ENCODE assay signal across 9 mouse cellular contexts in the genomic region with DNA sequence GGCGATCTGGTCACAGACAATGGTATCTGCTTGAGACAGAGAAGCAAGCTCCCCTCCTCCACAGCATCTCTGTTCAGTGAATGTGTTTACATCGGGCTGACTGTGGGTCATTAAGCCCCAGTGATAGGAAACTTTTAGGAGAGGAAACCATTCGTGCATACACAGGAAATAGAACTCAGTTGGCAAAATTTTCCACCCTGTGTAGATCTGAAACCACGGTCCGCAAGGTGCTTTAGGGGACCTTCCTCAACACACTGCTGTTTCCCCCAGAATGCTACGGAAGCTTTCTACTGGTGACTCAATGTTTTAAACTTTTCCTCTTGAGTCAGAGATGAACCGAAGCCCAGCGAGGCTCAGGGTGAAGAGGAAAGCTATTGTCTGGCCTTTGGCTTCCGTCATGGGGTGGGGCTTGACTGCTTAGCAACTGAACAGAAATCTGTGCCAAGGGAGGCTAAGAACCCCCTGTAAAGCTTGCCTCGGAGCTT. TPM values are rescaled to one million over a fixed set of nuclear protein-coding genes. Genes with fewer than 3 reads are reported as not detected.
DNase-seq lines count a peak whose midpoint lies in the region; ATAC-seq and TF ChIP-seq lines count a peak whose summit lies in the region.
"Had no signal": no experiment of that assay in that cellular context is flagged by ENCODE, and none has a peak within 500 bp of the region (broad histone marks: within the 10 kb centered on the region; RNA-seq: fewer than 3 reads in every experiment).

No protein-coding gene starts in this region.

- TF ChIP-seq EP300 in heart, adult 2 months (IDR thresholded peaks at IDR 0.05; ENCODE audit: insufficient read depth, low read depth, low read length): no peak

- intact Hi-C loops in heart, adult 2 months (cut with DNase I): loop anchor here (10.0 kb wide), 1 partner anchor 712 kb away; no protein-coding TSS in a partner anchor

- H3K79me2 ChIP-seq in heart, adult 2 months (replicated peaks; ENCODE audit: control insufficient read depth, insufficient read depth, low read length): no peaks in the 10 kb centered on the region

- no peaks in the 10 kb centered on the region for H3K36me3 ChIP-seq in heart, adult 2 months (ENCODE audit: control insufficient read depth, insufficient read depth, low read length)
- no peaks in the 10 kb centered on the region for H3K36me3 ChIP-seq in intestine, embryonic 16.5 days (ENCODE audit: control insufficient read depth, insufficient read depth, low read length)

- TF ChIP-seq POLR2A in heart, adult 2 months (IDR thresholded peaks at IDR 0.05; ENCODE audit: insufficient read depth, low read depth, low read length): no peak

- no peak overlapping the region for H3K27ac ChIP-seq in heart, adult 2 months
- H3K27ac ChIP-seq in intestine, embryonic 16.5 days (ENCODE audit: low read length): no peak overlapping the region

- H3K27me3 ChIP-seq in heart, adult 2 months (ENCODE audit: control insufficient read depth, insufficient read depth, low read length): peaks cover 1% of the 10 kb centered on the region; the same call in 1 of the 2 replicates
- no peaks in the 10 kb centered on the region for H3K27me3 ChIP-seq in intestine, embryonic 16.5 days (replicated peaks; ENCODE audit: control insufficient read depth, insufficient read depth, low read length)

- no peak for ATAC-seq in intestine, embryonic 16.5 days

- H3K4me3 ChIP-seq in heart, adult 2 months: peak overlapping the region; percentile 25; the same call in 1 of the 2 replicates
- H3K4me3 ChIP-seq in intestine, embryonic 16.5 days (ENCODE audit: low read length): no peak overlapping the region

- peaks cover 3% of the 10 kb centered on the region; the same call in 1 of the 2 replicates for H3K4me1 ChIP-seq in heart, adult 2 months (ENCODE audit: control insufficient read depth, insufficient read depth, low read length)
- peaks cover 8% of the 10 kb centered on the region for H3K4me1 ChIP-seq in intestine, embryonic 16.5 days (ENCODE audit: control insufficient read depth, insufficient read depth, low read length)

- DNase-seq in adrenal gland, adult 2 months: peak; percentile 52
- no peak for DNase-seq in adrenal gland, postnatal 4 days (ENCODE audit: low spot score in 2 of 2)
- DNase-seq in urinary bladder, postnatal 25 days (ENCODE audit: low spot score): peak; percentile 24
- no peak for DNase-seq in urinary bladder, adult 2 months (ENCODE audit: low spot score)
- peak; percentile 35 to 50 for DNase-seq in heart, adult 2 months
- peak; percentile 73 for DNase-seq in lung, postnatal 36 days
- DNase-seq in thymus, postnatal 0 days (ENCODE audit: low spot score): peak; percentile 57

- no peak overlapping the region for H3K9ac ChIP-seq in heart, adult 2 months (ENCODE audit: low read depth, low read length)
- 0 out of 2 replicates have a peak overlapping the region, but pooled peaks have one; percentile 24 for H3K9ac ChIP-seq in intestine, embryonic 16.5 days (ENCODE audit: low read depth, low read length)

- peak overlapping the region; percentile 1; the same call in 1 of the 2 replicates for H3K4me2 ChIP-seq in intestine, embryonic 16.5 days (ENCODE audit: low read depth, low read length)

- H3K9me3 ChIP-seq in intestine, embryonic 16.5 days (ENCODE audit: control insufficient read depth, low read length): no peaks in the 10 kb centered on the region

- WGBS in heart, adult 2 months: 24% methylated on average over 10 of the region's 10 CpGs
- WGBS in intestine, embryonic 16.5 days: 26% methylated on average over 10 of the region's 10 CpGs

- no peak for TF ChIP-seq CTCF in heart, adult 2 months (IDR thresholded peaks at IDR 0.05)

RNA-seq across cellular contexts. Expression of a gene that starts 2.0 kb away (rescaled TPM):
- not detected for total RNA-seq in adrenal gland, adult 2 months (2021)
- not detected in 2 replicates for polyA plus RNA-seq in adrenal gland, adult 2 months (2012; rRNA removed)
- total RNA-seq in adrenal gland, postnatal 4 days (2021): not detected
- polyA plus RNA-seq in urinary bladder, adult 2 months (2012; rRNA removed): 0.06 and 0.12 TPM in 2 replicates
- not detected for total RNA-seq in heart, adult 2 months (2021)
- 0.06 and 0.29 TPM in 2 replicates for polyA plus RNA-seq in heart, adult 2 months (2012; rRNA removed)
- not detected in 2 replicates for polyA plus RNA-seq in intestine, embryonic 16.5 days (2015; fragmentation: Nextera tagmentation; extraction: Ambion mirVana)
- 0.07 and 0.31 TPM in 2 replicates for polyA plus RNA-seq in thymus, postnatal 0 days (2015; fragmentation: Nextera tagmentation; extraction: Ambion mirVana)
- total RNA-seq: gastrocnemius, adult 8-10 months had no signal

Comparison
In these comparisons a context has a peak if more than half of its experiments do, and no peak if none do; other contexts are left out.
1. DNase-seq: peak in adrenal gland, adult 2 months (single experiment), urinary bladder, postnatal 25 days (single experiment), heart, adult 2 months (2 of 2), lung, postnatal 36 days (single experiment) and thymus, postnatal 0 days (single experiment); none in adrenal gland, postnatal 4 days (0 of 2) and urinary bladder, adult 2 months (single experiment).